Mouse (Mus musculus): ENCODE measurements around the gene Fnip2.
A peak's percentile ranks its signal among the peaks of the same experiment; 100 is the strongest.

Gene Fnip2

DNA sequence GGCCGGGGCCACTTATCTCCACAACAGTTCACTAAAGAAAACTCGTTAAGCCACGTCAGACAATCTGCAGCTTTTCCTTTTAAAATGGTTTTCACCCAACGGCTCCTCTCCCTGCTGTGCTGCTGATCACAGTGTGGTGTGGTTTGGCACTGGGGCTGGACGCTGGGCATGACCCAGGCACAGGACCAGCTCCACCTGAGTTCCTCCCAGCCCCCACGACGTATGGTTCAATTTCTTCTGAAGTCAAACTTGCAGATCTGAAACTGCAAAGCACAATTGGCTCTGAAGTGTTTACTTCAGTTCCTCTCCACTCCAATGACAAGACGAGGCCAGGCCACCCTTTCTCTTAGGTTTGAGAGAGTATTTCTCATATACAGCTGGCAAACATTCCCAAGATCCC lies 39.1 kb downstream of the Fnip2 start:
- no peak for DNase-seq (ENCODE audit: low read depth, low spot score)

- no peak for DNase-seq (ENCODE audit: low read depth, low spot score)
Observed at GRCm38 (mm10) chr3:79527921-79528320, 39.7 kb downstream of the Fnip2 start.

DNA sequence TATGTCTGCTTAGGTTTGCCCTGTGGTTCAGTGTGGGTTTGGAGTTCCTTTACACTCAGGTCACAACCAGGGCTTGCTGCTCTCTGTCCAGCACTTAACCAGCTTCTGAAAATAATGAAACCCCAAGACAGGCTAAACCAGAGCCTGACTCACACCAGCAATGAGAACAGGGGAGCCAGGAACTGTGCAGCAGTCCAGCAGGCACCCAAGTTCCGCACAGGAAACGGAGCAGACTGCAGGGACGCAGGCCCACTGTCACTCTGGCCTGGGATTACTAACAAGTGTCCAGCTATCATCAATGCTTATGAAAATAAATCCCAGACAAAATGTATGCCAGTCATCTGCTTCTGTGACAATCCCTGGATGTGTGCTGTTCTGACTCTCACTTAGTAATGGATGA lies 40.1 kb downstream of the Fnip2 start:
- no peak for DNase-seq (ENCODE audit: low read depth, low spot score)

DNA sequence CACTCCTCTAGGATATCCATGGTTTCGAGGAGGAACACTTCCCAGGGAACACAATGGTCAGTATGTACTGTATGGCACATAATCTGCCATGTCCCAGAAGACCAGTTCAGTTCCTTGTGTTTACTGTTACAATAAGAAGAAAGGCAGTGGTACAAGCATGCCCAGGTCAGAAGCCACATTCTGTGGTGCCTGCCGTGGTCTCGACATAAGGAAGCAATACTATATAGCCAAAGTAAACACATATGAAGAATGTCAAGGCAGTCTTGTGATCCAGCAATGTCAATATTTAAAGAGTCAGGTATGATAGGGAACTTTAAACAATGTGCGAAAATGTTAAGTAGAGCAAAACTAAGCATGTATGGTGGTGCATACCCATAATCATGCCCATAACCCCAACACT lies 44.2 kb downstream of the Fnip2 start:
- no peak for DNase-seq (ENCODE audit: low read depth, low spot score)

DNA sequence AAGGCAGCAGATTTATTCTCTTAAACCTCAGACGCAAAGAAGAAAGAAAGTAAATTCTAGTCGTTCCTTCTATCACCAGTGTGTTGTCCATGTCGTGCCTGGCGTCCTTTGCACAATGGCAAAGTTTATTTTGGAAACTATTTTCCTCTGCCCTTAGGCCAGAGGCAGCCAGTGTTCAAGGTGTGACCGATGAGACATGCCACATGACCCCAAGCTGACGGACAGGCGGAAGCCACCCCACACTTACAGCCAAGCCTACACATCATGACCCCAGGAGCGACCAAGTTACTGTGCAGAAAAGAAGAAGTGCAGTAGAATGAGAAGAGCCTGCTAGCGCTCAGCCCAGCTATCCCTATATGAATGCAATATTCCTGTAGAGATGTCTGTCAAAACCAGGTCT lies 47.7 kb downstream of the Fnip2 start:
- DNase-seq (ENCODE audit: low read depth, low spot score) = no peak

- peak; percentile 65 for DNase-seq (ENCODE audit: low read depth, low spot score)
Observed at GRCm38 (mm10) chr3:79518761-79519527, 48.7 kb downstream of the Fnip2 start.

- DNase-seq (ENCODE audit: low read depth, low spot score) = no peak
Observed at GRCm38 (mm10) chr3:79517884-79518591, 49.6 kb downstream of the Fnip2 start.

GRCm38 (mm10) chr3:79516958-79517357 lies 50.6 kb downstream of the Fnip2 start:
- no peak for DNase-seq (ENCODE audit: low read depth, low spot score)

GRCm38 (mm10) chr3:79516099-79516920 lies 51.3 kb downstream of the Fnip2 start:
- DNase-seq (ENCODE audit: low read depth, low spot score) = peak; percentile 30

GRCm38 (mm10) chr3:79514304-79514703 lies 53.3 kb downstream of the Fnip2 start:
- DNase-seq (ENCODE audit: low read depth, low spot score) = no peak

DNA sequence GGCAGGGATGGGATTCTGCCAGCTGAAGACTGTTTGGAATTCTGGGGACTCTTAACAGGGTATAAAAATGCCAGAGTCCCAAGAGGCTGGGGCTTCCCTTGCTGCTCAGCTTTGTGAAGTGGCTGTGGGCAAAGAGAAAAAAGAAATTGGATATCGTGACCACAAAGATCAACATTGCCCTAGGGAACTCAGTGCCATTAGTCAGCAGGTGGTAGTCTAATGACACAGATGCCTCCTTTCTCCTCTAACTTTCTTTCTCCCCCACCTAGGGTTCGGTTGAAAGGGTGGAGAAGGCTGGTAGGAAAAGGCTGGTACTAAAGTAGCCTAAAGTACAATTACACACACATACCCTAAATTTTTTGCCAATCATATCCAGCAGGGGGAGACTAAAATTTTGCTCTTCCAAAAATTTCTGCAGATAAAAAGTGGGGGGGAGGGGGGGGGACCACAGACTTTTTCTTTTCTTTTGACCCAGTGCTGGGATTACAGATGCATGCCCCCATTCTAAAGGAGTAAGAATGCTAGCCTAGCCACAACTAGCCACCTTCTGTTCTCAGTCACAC lies 66.3 kb downstream of the Fnip2 start:
- DNase-seq (ENCODE audit: low read depth, low spot score) = no peak

GRCm38 (mm10) chr3:79500279-79500678 lies 67.3 kb downstream of the Fnip2 start:
- DNase-seq (ENCODE audit: low read depth, low spot score) = no peak

DNA sequence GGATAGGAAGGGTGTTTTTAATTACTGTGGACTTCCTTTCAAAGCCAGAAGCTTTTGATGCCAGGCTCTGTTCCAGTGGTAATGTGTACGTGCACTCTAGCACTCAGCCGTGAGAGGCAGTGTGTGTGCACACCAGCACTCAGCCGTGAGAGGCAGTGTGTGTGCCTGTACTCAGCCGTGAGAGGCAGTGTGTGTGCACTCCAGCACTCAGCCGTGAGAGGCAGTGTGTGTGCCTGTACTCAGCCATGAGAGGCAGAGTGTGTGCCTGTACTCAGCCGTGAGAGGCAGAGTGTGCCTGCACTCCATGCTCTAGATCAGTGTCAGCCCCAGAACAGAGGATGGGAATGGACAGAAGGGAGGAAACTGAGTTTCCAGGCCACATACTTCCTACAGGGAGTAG lies 70.9 kb downstream of the Fnip2 start:
- DNase-seq (ENCODE audit: low read depth, low spot score) = no peak

DNA sequence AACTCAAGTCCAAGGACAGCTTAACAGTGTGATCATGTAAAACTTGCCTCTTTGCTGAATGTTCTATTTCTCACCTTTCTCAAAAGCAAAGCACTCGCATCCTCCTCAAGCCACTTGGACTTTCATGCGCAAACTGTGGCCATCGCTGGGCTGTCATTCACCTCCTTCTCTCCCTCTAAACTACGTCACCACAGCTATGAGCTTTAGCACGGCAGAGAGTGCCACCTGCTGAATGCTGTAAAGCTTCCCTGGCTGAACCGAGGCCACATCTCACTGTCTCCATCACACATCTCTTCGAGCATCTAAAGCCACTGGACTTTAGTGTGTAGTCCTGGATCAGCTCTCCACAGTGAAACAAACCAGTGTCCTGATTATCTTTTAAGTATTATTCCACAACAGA lies 72.4 kb downstream of the Fnip2 start:
- DNase-seq (ENCODE audit: low read depth, low spot score) = no peak

- DNase-seq (ENCODE audit: low read depth, low spot score) = no peak
Observed at GRCm38 (mm10) chr3:79494028-79494427, 73.6 kb downstream of the Fnip2 start.

GRCm38 (mm10) chr3:79493064-79493463 lies 74.5 kb downstream of the Fnip2 start:
- DNase-seq (ENCODE audit: low read depth, low spot score) = no peak

DNA sequence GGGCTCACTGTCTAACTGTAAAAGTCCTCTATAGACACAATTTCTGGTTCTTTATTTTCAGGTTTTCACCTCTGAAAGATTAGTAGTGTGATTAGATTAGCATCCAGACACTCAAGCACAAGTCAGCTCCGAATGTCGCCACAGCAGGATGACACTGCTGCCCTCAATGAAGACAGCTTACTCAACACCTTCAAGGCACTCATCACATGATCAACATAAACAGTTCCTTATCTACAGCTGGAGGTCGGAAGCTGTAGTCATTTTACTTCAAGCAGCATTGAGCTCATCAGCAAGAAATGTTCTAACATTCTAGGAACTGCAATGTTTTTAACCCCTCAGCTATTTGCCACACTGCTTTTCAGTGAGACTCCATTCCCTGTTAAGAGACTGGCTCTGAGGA lies 76.0 kb downstream of the Fnip2 start:
- no peak for DNase-seq (ENCODE audit: low read depth, low spot score)

GRCm38 (mm10) chr3:79490102-79490501 lies 77.5 kb downstream of the Fnip2 start:
- DNase-seq (ENCODE audit: low read depth, low spot score) = no peak

GRCm38 (mm10) chr3:79488025-79488424 lies 79.6 kb downstream of the Fnip2 start:
- DNase-seq (ENCODE audit: low read depth, low spot score) = no peak

GRCm38 (mm10) chr3:79484286-79485063 lies 83.1 kb downstream of the Fnip2 start:
- no peak for DNase-seq (ENCODE audit: low read depth, low spot score)

GRCm38 (mm10) chr3:79478880-79479279 lies 88.7 kb downstream of the Fnip2 start:
- DNase-seq (ENCODE audit: low read depth, low spot score) = no peak
